Mouse (Mus musculus): ENCODE results near the gene Ier5l.

DNA sequence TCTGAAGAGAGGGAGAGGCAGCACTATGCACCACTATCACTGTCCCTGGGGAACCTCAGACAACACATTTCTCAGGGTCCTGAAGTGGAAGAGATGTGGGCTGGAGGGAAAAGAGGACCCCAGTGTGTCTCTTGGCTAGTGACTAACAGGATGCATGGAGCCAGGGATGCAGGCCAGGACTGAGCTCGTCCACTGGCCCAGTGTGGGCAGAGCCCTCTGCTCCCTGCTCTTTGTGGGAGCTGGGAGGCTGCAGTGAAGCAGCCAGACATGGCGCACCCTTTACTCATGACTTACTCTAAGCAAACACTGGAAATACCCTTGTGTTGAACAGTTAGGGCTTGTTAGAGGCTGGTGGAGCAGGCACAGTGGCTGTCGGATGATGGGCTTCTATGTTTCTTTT lies 20.4 kb downstream of the Ier5l start:
- TF ChIP-seq MAFK (IDR thresholded peaks at IDR 0.05; ENCODE audit: insufficient read depth, low read depth, low read length) (no peak), CHD2 (IDR thresholded peaks at IDR 0.05; ENCODE audit: low read depth, low read length) (no peak)

Data from ES-E14 (cell line).